Comparison of ENCODE assay signal across 19 mouse cellular contexts in the genomic region with DNA sequence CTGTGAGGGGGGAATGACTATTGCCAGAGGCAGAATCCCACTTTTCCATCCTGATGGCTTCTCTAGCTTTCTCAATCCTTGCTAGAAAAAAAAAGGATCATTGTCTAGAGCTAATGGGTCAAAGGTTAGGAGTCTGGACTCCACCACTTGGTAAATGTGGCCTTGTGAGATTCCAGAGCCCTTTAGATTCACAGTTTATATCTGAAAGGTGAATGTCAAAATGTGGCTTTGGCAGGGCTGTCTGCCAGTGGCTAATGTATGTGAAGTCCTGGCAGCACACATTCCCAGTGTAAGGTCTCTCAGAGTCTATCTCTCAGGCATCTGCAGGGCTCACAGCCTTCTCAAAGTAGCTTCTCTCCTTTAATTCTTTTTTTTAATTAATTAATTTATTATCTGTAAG. TPM values are rescaled to one million over a fixed set of nuclear protein-coding genes. Genes with fewer than 3 reads are reported as not detected.
A peak's percentile ranks its signal among the peaks of the same experiment; 100 is the strongest.
DNase-seq lines count a peak whose midpoint lies in the region; ATAC-seq lines count a peak whose summit lies in the region.
"Had no signal": no experiment of that assay in that cellular context is flagged by ENCODE, and none has a peak within 500 bp of the region (broad histone marks: within the 10 kb centered on the region; RNA-seq: fewer than 3 reads in every experiment).

No protein-coding gene starts in this region.

- peaks cover 63% of the 10 kb centered on the region for H3K27me3 ChIP-seq in hindbrain, embryonic 10.5 days (ENCODE audit: insufficient read depth, poor library complexity, severe bottlenecking)
- no peaks in the 10 kb centered on the region; the same call in 1 of the 2 replicates for H3K27me3 ChIP-seq in hindbrain, embryonic 11.5 days (ENCODE audit: control insufficient read depth, insufficient read depth, low read length)
- no peaks in the 10 kb centered on the region for H3K27me3 ChIP-seq in embryonic facial prominence, embryonic 13.5 days
- no peaks in the 10 kb centered on the region; the same call in 1 of the 2 replicates for H3K27me3 ChIP-seq in limb, embryonic 13.5 days

- no peak overlapping the region for H3K4me2 ChIP-seq in hindbrain, embryonic 11.5 days (replicated peaks; ENCODE audit: low read depth, low read length)
- H3K4me2 ChIP-seq in embryonic facial prominence, embryonic 13.5 days, result no peak overlapping the region
- peak overlapping the region; percentile 27; the same call in 1 of the 2 replicates for H3K4me2 ChIP-seq in limb, embryonic 13.5 days (replicated peaks)
- H3K4me2 ChIP-seq: forebrain, embryonic 15.5 days; heart, embryonic 11.5 days; hindbrain, embryonic 13.5 days had no signal

- H3K27ac ChIP-seq in hindbrain, embryonic 10.5 days, result 0 out of 2 replicates have a peak overlapping the region, but pooled peaks have one; percentile 56
- no peak overlapping the region for H3K27ac ChIP-seq in hindbrain, embryonic 11.5 days (ENCODE audit: low read depth, low read length)
- H3K27ac ChIP-seq in embryonic facial prominence, embryonic 13.5 days, result peak overlapping the region; percentile 68
- H3K27ac ChIP-seq in limb, embryonic 13.5 days, result peak overlapping the region; percentile 73; the same call in 1 of the 2 replicates
- H3K27ac ChIP-seq: forebrain, embryonic 15.5 days; hindbrain, embryonic 13.5 days; hindbrain, postnatal 0 days had no signal

- no peaks in the 10 kb centered on the region; the same call in 1 of the 2 replicates for H3K9me3 ChIP-seq in hindbrain, embryonic 10.5 days
- no peaks in the 10 kb centered on the region for H3K9me3 ChIP-seq in hindbrain, embryonic 11.5 days (ENCODE audit: control insufficient read depth, low read length)
- no peaks in the 10 kb centered on the region for H3K9me3 ChIP-seq in embryonic facial prominence, embryonic 13.5 days
- H3K9me3 ChIP-seq in limb, embryonic 13.5 days, result no peaks in the 10 kb centered on the region
- H3K9me3 ChIP-seq: forebrain, embryonic 15.5 days; hindbrain, embryonic 13.5 days had no signal

- H3K4me3 ChIP-seq in hindbrain, embryonic 10.5 days, result no peak overlapping the region
- H3K4me3 ChIP-seq in hindbrain, embryonic 11.5 days (ENCODE audit: low read depth, low read length), result no peak overlapping the region
- no peak overlapping the region for H3K4me3 ChIP-seq in embryonic facial prominence, embryonic 13.5 days
- H3K4me3 ChIP-seq in limb, embryonic 13.5 days, result no peak overlapping the region
- H3K4me3 ChIP-seq: forebrain, embryonic 15.5 days; hindbrain, embryonic 13.5 days had no signal

- H3K36me3 ChIP-seq in hindbrain, embryonic 10.5 days, result no peaks in the 10 kb centered on the region
- H3K36me3 ChIP-seq in hindbrain, embryonic 11.5 days (ENCODE audit: control insufficient read depth, insufficient read depth, low read length), result no peaks in the 10 kb centered on the region
- no peaks in the 10 kb centered on the region for H3K36me3 ChIP-seq in embryonic facial prominence, embryonic 13.5 days
- H3K36me3 ChIP-seq in limb, embryonic 13.5 days, result no peaks in the 10 kb centered on the region
- H3K36me3 ChIP-seq: forebrain, embryonic 15.5 days; hindbrain, embryonic 13.5 days had no signal

- H3K9ac ChIP-seq in hindbrain, embryonic 11.5 days (ENCODE audit: low read depth, low read length), result no peak overlapping the region
- no peak overlapping the region for H3K9ac ChIP-seq in embryonic facial prominence, embryonic 13.5 days
- no peak overlapping the region for H3K9ac ChIP-seq in limb, embryonic 13.5 days
- H3K9ac ChIP-seq: forebrain, embryonic 15.5 days; hindbrain, embryonic 13.5 days had no signal

- no peak for DNase-seq in hindbrain, embryonic 10.5 days (ENCODE audit: low spot score)
- DNase-seq in hindbrain, embryonic 11.5 days (ENCODE audit: low spot score), result no peak
- peak; percentile 55 for DNase-seq in NIH3T3 (ENCODE audit: low read depth)
- DNase-seq in spleen, postnatal 36 days (ENCODE audit: low spot score in 2 of 2), result no peak
- no peak for DNase-seq in thymus, postnatal 36 days
- DNase-seq in right cerebral cortex, postnatal 14 days, result no peak
- DNase-seq: adrenal gland, adult 8-10 months; adrenal gland, postnatal 36 days; cerebellum, adult 11 months; cerebellum, adult 8-10 months; cerebellum, postnatal 25 days; gastrocnemius, postnatal 36 days; heart, postnatal 36 days had no signal

- ATAC-seq in hindbrain, embryonic 11.5 days (ENCODE audit: low FRiP score), result no peak
- ATAC-seq in embryonic facial prominence, embryonic 13.5 days (ENCODE audit: insufficient number of reproducible peaks, insufficient read depth, low FRiP score, low TSS enrichment, low read depth), result no peak
- ATAC-seq in limb, embryonic 13.5 days (ENCODE audit: low FRiP score, low read depth), result no peak
- ATAC-seq: forebrain, embryonic 15.5 days; hindbrain, postnatal 0 days had no signal

- H3K4me1 ChIP-seq in hindbrain, embryonic 10.5 days (replicated peaks), result peaks cover 66% of the 10 kb centered on the region
- peaks cover under 1% of the 10 kb centered on the region; the same call in 1 of the 2 replicates for H3K4me1 ChIP-seq in hindbrain, embryonic 11.5 days (replicated peaks; ENCODE audit: control insufficient read depth, insufficient read depth, low read length)
- peaks cover 75% of the 10 kb centered on the region for H3K4me1 ChIP-seq in embryonic facial prominence, embryonic 13.5 days
- H3K4me1 ChIP-seq in limb, embryonic 13.5 days, result peaks cover 82% of the 10 kb centered on the region

RNA-seq across cellular contexts. Expression of gene Ephb3, which starts 36.5 kb away (rescaled TPM):
- polyA plus RNA-seq in hindbrain, embryonic 10.5 days (2016; fragmentation: Nextera tagmentation; extraction: Ambion mirVana), result 16.1 and 17.7 TPM in 2 replicates
- polyA plus RNA-seq in hindbrain, embryonic 11.5 days (2014; fragmentation: Nextera tagmentation; extraction: Ambion mirVana), result 10.3 and 11.2 TPM in 2 replicates
- polyA plus RNA-seq in embryonic facial prominence, embryonic 13.5 days (2015; fragmentation: Nextera tagmentation; extraction: Ambion mirVana), result 71.4 and 72.9 TPM in 2 replicates
- polyA plus RNA-seq in limb, embryonic 13.5 days (2015; fragmentation: Nextera tagmentation; extraction: Ambion mirVana), result 47.9 and 48.7 TPM in 2 replicates
